Mouse (Mus musculus): Measurements from ENCODE around the gene Trim37.

DNA sequence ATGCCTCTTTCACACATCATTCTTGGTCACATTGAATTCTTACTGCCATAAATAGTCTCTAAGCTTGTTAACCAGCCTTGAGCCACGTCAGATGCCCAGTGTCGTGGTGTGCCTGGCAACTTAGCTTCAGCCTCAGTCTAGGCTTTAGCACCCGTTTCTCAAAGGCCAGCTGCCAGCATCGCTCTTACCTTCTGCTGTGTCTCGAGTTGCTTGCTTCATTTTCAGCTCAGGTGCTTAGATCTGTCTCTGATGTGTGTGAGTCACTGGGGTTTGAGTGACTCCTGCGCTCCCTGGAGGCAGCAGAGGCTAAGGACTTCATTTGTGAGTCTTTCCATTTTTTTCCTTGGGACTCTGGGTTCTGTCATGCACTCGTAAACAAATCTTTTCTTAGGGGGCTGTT is 114.4 kb downstream of the Trim37 start:
- TF ChIP-seq POLR2A (IDR thresholded peaks at IDR 0.05; ENCODE audit: low read depth, low read length) (no peak), CTCF (IDR thresholded peaks at IDR 0.05; ENCODE audit: borderline replicate concordance, insufficient read depth, low read length) (no peak)
